ENCODE assay signal across 10 mouse cellular contexts in the genomic region with DNA sequence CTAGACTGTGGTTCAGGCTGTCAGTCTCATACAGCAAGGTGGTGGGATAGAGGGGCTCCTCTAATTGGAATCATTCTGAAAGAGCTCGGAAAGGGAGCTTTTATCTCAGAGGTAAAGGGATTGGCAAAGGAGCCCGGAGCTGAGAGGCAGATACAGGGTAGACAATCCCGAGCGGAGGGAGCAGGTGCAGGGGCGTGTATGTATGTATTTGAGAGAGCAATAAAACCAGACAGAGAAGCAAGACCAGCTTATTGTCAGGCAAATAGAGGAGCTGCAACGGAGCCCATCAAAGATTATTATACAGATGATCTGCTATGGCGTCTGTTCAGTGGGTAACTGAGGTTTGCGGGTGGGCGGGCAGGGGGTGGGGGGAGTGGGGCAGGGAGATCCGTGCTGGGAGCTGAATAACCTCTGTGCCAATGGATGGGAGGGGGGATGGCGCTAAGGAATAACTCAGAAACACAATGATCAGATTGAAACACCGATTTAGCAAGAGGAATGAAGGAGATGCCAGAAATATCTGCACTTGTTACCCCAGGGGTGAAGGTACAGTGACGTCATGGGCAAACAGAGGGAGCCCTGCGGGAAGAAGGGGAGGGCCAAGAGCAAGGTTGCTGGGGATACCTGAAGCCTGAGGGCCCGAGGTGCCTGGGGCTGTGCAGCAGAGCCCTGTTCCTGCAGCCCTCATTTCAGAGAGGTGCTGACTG. TPM values are rescaled to one million over a fixed set of nuclear protein-coding genes. Genes with fewer than 3 reads are reported as not detected.
DNase-seq lines count a peak whose midpoint lies in the region; ATAC-seq and TF ChIP-seq lines count a peak whose summit lies in the region.
"Had no signal": no experiment of that assay in that cellular context is flagged by ENCODE, and none has a peak within 500 bp of the region (broad histone marks: within the 10 kb centered on the region; RNA-seq: fewer than 3 reads in every experiment).

No protein-coding gene starts in this region.

- ATAC-seq in hindbrain, embryonic 12.5 days (ENCODE audit: low FRiP score): peak; percentile 72
- peak; percentile 36; the same call in 1 of the 2 replicates for ATAC-seq in midbrain, embryonic 16.5 days
- ATAC-seq in granulocyte monocyte progenitor cell, adult 5-6 weeks (replicated peaks; ENCODE audit: poor library complexity, severe bottlenecking): no peak
- ATAC-seq: CD4-positive, CD25-positive, alpha-beta regulatory T cell, adult 4 months had no signal

- H3K27ac ChIP-seq in hindbrain, embryonic 12.5 days: peak overlapping the region; percentile 87
- H3K27ac ChIP-seq in midbrain, embryonic 16.5 days (ENCODE audit: low read length): peak overlapping the region; percentile 83
- no peak overlapping the region for H3K27ac ChIP-seq in gastrocnemius, adult 2 months

- peak; percentile 13 for DNase-seq in kidney, adult 9 months
- DNase-seq in kidney, adult 8-10 months: no peak
- peak; percentile 91 for DNase-seq in brain, embryonic 14.5 days (ENCODE audit: low read depth)
- no peak for DNase-seq in heart, postnatal 4 days
- DNase-seq in gastrocnemius, adult 2 months: no peak
- DNase-seq: cerebellum, postnatal 36 days had no signal

- peaks cover 5% of the 10 kb centered on the region; the same call in 1 of the 2 replicates for H3K27me3 ChIP-seq in hindbrain, embryonic 12.5 days
- H3K27me3 ChIP-seq in midbrain, embryonic 16.5 days (ENCODE audit: control insufficient read depth, insufficient read depth, low read depth, low read length): no peaks in the 10 kb centered on the region

- intact Hi-C loops in gastrocnemius, adult 2 months (cut with DNase I): no loop called here

- no peak overlapping the region for H3K4me3 ChIP-seq in hindbrain, embryonic 12.5 days
- H3K4me3 ChIP-seq in midbrain, embryonic 16.5 days (ENCODE audit: low read depth, low read length): peak overlapping the region; percentile 13; the same call in 1 of the 2 replicates
- no peak overlapping the region for H3K4me3 ChIP-seq in gastrocnemius, adult 2 months

- H3K36me3 ChIP-seq in hindbrain, embryonic 12.5 days: no peaks in the 10 kb centered on the region
- H3K36me3 ChIP-seq in midbrain, embryonic 16.5 days (ENCODE audit: control insufficient read depth, insufficient read depth, low read length): no peaks in the 10 kb centered on the region

- 24% methylated on average over 15 of the region's 15 CpGs for whole genome bisulfite sequencing in hindbrain, embryonic 12.5 days
- WGBS in midbrain, embryonic 16.5 days: 9% methylated on average over 15 of the region's 15 CpGs

- H3K9ac ChIP-seq in hindbrain, embryonic 12.5 days: no peak overlapping the region
- peak overlapping the region; percentile 61 for H3K9ac ChIP-seq in midbrain, embryonic 16.5 days (ENCODE audit: low read depth, low read length)

- H3K9me3 ChIP-seq in hindbrain, embryonic 12.5 days (replicated peaks): no peaks in the 10 kb centered on the region
- no peaks in the 10 kb centered on the region for H3K9me3 ChIP-seq in midbrain, embryonic 16.5 days (replicated peaks; ENCODE audit: control insufficient read depth, low read length, poor library complexity, severe bottlenecking)

- H3K4me2 ChIP-seq in hindbrain, embryonic 12.5 days (replicated peaks): peak overlapping the region; percentile 39
- H3K4me2 ChIP-seq in midbrain, embryonic 16.5 days (ENCODE audit: low read length): peak overlapping the region; percentile 51

- no peak for TF ChIP-seq CTCF in brain, embryonic 14.5 days (IDR thresholded peaks at IDR 0.05; ENCODE audit: borderline replicate concordance, extremely low read depth, insufficient read depth, insufficient read length)
- no peak for TF ChIP-seq CTCF in gastrocnemius, adult 2 months (IDR thresholded peaks at IDR 0.05)

- H3K4me1 ChIP-seq in hindbrain, embryonic 12.5 days: peaks cover 65% of the 10 kb centered on the region
- peaks cover 70% of the 10 kb centered on the region for H3K4me1 ChIP-seq in midbrain, embryonic 16.5 days (ENCODE audit: control insufficient read depth, insufficient read depth, low read length)

- TF ChIP-seq POLR2A in brain, embryonic 14.5 days (IDR thresholded peaks at IDR 0.05; ENCODE audit: borderline replicate concordance, extremely low read depth, insufficient read depth, insufficient read length, poor library complexity, severe bottlenecking): no peak

RNA-seq across cellular contexts. Expression of a gene that starts 8.3 kb away (rescaled TPM):
- polyA plus RNA-seq in brain, embryonic 14.5 days (2012; rRNA removed): 31.1 and 46.2 TPM in 2 replicates
- polyA plus RNA-seq in hindbrain, embryonic 12.5 days (2016; fragmentation: Nextera tagmentation; extraction: Ambion mirVana): 18.3 and 18.6 TPM in 2 replicates
- polyA plus RNA-seq in midbrain, embryonic 16.5 days (2015; fragmentation: Nextera tagmentation; extraction: Ambion mirVana): 47.1 and 49.1 TPM in 2 replicates
- under 1 TPM in 1 of 2 experiments, not detected in 1; 0.09 TPM for total RNA-seq in heart, postnatal 4 days (2021)
- total RNA-seq in granulocyte monocyte progenitor cell, adult 5-6 weeks (2014; fragmentation: Nextera tagmentation): 0.34 and 4.6 TPM in 2 replicates
- 0.47 and 1.3 TPM in 2 replicates for total RNA-seq in granulocyte monocyte progenitor cell, adult 5-6 weeks (2017)
- total RNA-seq in gastrocnemius, adult 2 months (2021): not detected

Comparison
In these comparisons a context has a peak if more than half of its experiments do, and no peak if none do; other contexts are left out.
1. DNase-seq: peak in kidney, adult 9 months (single experiment) and brain, embryonic 14.5 days (single experiment); none in kidney, adult 8-10 months (0 of 2), heart, postnatal 4 days (single experiment) and gastrocnemius, adult 2 months (single experiment).